Mouse (Mus musculus) hindbrain, embryonic 10.5 days (tissue): ENCODE measurements at regions not wholly inside any gene's neighbourhood (a gene's known extent, or its start where the extent isn't known, plus 50 kb on each side); places are given as distances from the start of the nearest gene placed in this dataset.

Experiments
- DNase-seq: peaks from one replicate; pipeline ENCODE4 v3.0.0-alpha.2; 2017; ENCODE audit warnings: low spot score
- H3K27ac ChIP-seq: fragments of 300-500 bp; sonication (generic); 2 replicates; pipeline ENCODE4 v1.5.1; 2016; ENCODE audit warnings: mild to moderate bottlenecking, moderate library complexity
- H3K27me3 ChIP-seq: fragments of 300-500 bp; sonication (generic); 2 replicates; pipeline ENCODE4 v1.6.1; 2016; ENCODE audit warnings: mild to moderate bottlenecking; ENCODE audit not compliant: poor library complexity, insufficient read depth, severe bottlenecking
- H3K36me3 ChIP-seq: fragments of 300-500 bp; sonication (generic); 2 replicates; pipeline ENCODE4 v1.6.1; 2016; ENCODE audit warnings: mild to moderate bottlenecking, moderate library complexity
- H3K4me1 ChIP-seq: fragments of 300-500 bp; sonication (generic); replicated peaks from 2 replicates; pipeline ENCODE4 v1.6.1; 2016; ENCODE audit warnings: mild to moderate bottlenecking
- H3K4me3 ChIP-seq: fragments of 300-500 bp; sonication (generic); 2 replicates; pipeline ENCODE4 v1.5.1; 2016; ENCODE audit warnings: mild to moderate bottlenecking, moderate library complexity
- H3K9me3 ChIP-seq: fragments of 300-500 bp; sonication (generic); 2 replicates; pipeline ENCODE4 v1.6.1; 2016; ENCODE audit warnings: mild to moderate bottlenecking, moderate library complexity
- WGBS: fragments of 180-500 bp; shearing (Covaris S2); methylation state at CpG from one replicate; pipeline ENCODE4 v1.1.7; 2016; 5-methylcytosine and 5-hydroxymethylcytosine counted together

DNA sequence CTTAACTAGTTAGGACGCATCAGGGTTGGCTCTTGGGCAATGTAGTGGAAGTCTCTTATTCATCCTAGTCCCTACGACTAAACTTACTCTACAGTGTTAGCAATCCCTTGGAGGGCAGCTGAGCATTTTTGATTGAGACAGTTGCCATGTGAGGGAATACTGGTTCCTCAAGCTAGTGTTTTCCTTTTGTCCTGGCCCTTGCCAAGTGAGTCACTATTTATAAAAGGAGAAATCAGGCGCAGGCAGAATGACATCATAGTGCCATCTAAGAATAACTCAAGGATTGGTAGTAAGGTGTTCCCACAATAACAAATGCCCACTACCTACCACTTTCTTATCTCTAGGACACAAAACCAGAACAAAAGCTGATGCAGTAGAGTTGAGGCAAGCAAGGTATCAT lies 360.5 kb downstream of the Rab28 start:
- Histone ChIP-seq H3K36me3 (no peaks in the 10 kb centered on the region), H3K4me1 (no peaks in the 10 kb centered on the region), H3K27ac (no peak overlapping the region), H3K27me3 (no peaks in the 10 kb centered on the region), H3K4me3 (no peak overlapping the region), H3K9me3 (no peaks in the 10 kb centered on the region)
- 85% methylated on average over 3 of the region's 3 CpGs for WGBS
- DNase-seq: no peak

DNA sequence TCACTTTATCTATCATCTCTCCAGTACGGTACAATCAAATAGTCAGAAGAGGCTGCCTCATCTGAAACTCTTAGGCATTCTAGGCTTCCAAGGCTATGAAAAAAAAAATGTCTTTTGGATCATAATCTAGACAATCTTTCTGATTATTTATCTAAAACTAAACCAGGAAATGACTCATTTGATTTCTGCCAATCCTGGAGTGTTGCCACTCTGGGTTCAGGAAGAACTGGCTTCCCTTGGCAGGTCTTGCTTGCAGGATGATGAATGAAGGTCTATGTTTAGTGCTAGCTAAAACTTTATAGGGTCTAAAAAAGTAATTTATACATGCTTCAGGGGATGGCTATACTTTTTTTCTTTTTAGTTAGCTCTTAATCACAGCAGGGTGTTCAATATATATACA lies 367.4 kb downstream of the Rab28 start:
- no peak overlapping the region for H3K4me3 ChIP-seq
- H3K36me3 ChIP-seq: no peaks in the 10 kb centered on the region
- H3K27me3 ChIP-seq: no peaks in the 10 kb centered on the region
- DNase-seq: no peak
- H3K9me3 ChIP-seq: no peaks in the 10 kb centered on the region
- 97% methylated on average over 1 of the region's 1 CpGs for WGBS
- no peaks in the 10 kb centered on the region for H3K4me1 ChIP-seq
- no peak overlapping the region for H3K27ac ChIP-seq

- no peaks in the 10 kb centered on the region for H3K27me3 ChIP-seq
- no peak overlapping the region for H3K4me3 ChIP-seq
- no peak for DNase-seq
- H3K27ac ChIP-seq: no peak overlapping the region
- no peaks in the 10 kb centered on the region for H3K9me3 ChIP-seq
- 80% methylated on average over 1 of the region's 1 CpGs for WGBS
- H3K36me3 ChIP-seq: no peaks in the 10 kb centered on the region
- H3K4me1 ChIP-seq: no peaks in the 10 kb centered on the region
These were observed 411.5 kb downstream of the Rab28 start for GRCm38 (mm10) chr5:41296440-41296839.

- no peak overlapping the region for H3K4me3 ChIP-seq
- no peaks in the 10 kb centered on the region for H3K4me1 ChIP-seq
- DNase-seq: no peak
- no peaks in the 10 kb centered on the region for H3K9me3 ChIP-seq
- no peaks in the 10 kb centered on the region for H3K36me3 ChIP-seq
- H3K27ac ChIP-seq: no peak overlapping the region
- no peaks in the 10 kb centered on the region for H3K27me3 ChIP-seq
These were observed 441.2 kb downstream of the Rab28 start for GRCm38 (mm10) chr5:41266731-41267130.

DNA sequence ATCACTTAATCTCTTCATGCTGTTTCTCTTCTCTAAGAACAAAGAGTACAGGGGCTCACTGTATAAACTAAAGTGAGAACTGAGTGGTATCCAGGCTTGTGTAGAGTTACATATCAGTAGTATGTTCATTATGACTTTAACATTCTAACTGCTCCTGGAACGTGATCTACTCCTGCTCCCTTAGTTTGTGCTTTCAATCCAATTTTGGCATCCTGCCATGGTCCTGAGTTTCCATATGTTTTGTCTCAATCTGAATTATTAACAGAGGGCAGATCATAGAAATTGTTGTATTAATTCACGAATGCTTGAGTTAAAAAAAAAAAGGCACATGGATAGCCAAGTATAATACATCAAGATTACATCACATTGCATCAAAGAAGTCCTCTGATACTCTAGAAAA lies 441.6 kb downstream of the Rab28 start:
- WGBS: 72% methylated on average over 2 of the region's 2 CpGs
- Histone ChIP-seq H3K4me1 (no peaks in the 10 kb centered on the region), H3K27me3 (no peaks in the 10 kb centered on the region), H3K9me3 (no peaks in the 10 kb centered on the region), H3K36me3 (no peaks in the 10 kb centered on the region), H3K27ac (no peak overlapping the region), H3K4me3 (no peak overlapping the region)
- no peak for DNase-seq

- Histone ChIP-seq H3K27ac (no peak overlapping the region), H3K4me3 (no peak overlapping the region), H3K36me3 (no peaks in the 10 kb centered on the region), H3K4me1 (no peaks in the 10 kb centered on the region), H3K9me3 (no peaks in the 10 kb centered on the region), H3K27me3 (no peaks in the 10 kb centered on the region)
- no peak for DNase-seq
- WGBS: 87% methylated on average over 5 of the region's 5 CpGs
These were observed 446.2 kb downstream of the Rab28 start for GRCm38 (mm10) chr5:41261654-41262237.
